Mouse (Mus musculus) frontal cortex, postnatal 36 days (tissue): ENCODE measurements around the gene Med24.

ENCODE experiments used
- DNase-seq, 2 experiments: peaks; one replicate each; pipeline ENCODE4 v3.0.0; 2022; ENCODE audit warnings: low spot score in 2 of 2

The Med24 gene

DNA sequence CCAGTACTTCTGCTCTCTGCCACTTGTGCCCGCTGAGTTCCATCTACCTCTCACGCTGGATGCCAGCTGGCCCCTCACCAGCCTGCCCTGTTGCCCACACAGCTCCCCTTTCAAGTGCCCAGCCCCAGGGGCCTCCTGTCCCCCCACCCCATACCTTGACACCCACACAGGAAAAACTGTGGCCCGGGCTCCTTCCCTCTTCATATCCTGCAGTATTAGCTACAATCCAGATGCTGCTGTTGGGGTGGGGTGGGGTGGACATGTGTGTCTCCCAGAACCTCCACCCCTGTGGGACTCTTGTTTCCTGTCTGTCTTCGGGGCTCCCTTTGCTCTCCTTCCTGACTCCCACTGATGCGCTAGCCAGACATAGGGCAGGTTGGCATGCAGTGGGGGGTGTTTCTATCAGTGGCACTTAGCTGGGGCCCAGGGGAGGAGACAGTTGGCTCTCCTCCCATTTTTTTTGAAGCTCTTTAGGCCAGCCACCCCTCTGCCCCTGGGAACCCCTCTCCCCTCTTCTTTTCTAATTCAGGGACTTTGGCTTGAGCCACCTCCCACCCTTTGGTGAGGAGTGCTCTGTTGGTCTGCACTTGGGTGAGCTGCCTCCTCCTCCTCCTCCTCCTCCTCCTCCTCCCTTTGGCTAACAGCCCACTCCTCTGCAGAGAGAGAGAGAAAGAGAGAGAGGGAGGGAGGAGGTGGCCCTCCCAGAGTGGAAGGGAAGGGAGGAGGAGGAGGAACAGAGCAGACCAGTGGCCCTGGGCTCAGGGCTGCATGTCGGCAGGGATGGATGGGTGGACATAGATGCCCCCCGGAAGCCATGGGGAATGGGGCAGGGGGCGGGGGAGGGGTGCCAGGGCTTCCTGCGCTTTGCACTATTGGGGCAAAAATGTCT lies 36.4 kb upstream of the Med24 start:
- no peak for DNase-seq

DNA sequence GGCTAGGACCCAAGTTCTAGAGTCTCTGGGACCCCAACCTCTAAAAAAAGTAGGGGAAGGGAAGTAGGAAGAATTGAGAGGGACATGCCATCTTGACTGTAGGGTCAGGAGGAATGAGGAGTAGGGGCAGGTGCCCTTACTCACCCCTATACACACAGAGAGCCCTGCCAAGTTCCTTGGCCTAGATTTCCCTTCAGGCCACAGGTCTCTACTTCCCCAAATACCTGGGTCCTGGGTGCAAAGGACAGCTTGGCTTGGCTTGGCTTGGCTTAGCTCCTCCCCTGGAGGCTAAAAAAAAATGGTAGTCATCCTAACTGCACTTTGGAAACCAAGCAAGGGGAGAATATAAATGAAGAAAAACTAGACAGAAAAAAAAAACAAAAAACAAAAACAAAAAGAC lies 35.5 kb upstream of the Med24 start:
- DNase-seq, result no peak

DNA sequence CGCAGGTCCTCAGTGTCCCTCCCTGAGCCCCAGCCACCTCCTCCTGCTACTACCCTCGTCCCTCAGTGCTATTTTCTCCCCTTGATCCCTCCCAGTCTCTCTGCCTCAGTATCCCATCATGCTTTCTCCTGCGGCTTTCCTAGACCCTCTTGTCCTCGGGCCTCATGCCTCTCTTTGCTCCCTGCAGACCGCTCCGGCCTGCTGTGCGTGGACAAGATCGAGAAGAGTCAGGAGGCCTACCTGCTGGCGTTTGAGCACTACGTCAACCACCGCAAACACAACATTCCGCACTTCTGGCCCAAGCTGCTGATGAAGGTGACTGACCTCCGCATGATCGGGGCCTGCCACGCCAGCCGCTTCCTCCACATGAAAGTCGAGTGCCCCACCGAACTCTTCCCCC lies 34.9 kb upstream of the Med24 start:
- no peak for DNase-seq

DNA sequence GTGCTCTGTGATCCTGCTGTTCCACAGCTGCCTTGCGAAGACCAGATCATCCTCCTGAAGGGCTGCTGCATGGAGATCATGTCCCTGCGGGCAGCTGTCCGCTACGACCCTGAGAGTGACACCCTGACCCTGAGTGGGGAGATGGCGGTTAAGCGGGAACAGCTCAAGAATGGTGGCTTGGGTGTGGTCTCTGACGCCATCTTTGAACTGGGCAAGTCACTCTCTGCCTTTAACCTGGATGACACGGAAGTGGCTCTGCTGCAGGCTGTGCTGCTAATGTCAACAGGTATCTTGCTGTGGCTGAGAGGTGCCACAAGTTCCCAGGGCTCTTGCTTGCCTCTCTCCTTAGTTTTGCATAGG lies 34.2 kb upstream of the Med24 start:
- no peak for DNase-seq

DNA sequence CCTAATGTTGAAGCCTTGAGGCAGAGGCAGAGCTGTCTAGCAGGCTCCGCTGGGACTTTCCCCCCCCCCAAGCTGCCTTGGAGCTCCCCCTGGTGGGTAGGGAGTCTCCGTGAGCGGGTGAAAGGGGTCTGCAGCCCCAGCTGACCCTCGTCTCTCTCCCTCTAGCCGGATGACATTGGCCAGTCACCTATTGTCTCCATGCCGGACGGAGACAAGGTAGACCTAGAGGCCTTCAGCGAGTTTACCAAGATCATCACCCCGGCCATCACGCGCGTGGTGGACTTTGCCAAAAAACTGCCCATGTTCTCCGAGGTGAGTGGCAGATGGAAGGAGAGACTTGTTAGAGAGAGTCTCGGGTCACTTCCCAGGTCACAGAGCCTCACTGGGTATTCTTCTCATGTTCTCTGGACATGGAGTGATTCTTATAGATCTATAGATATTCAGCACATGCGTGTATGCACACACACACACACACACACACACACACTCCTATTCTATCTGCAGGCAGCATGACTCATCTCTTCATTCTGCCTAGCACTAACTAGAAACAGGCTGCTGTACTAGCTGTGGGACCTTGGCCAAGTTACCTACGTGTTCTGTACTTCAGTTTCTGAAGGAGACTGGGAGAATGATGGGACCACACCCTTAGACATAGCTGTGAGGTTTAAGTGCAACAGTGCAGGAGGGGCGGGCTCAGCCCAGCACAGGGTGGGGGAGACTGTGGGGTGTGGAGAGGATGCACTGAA lies 33.7 kb upstream of the Med24 start:
- DNase-seq, result no peak

DNA sequence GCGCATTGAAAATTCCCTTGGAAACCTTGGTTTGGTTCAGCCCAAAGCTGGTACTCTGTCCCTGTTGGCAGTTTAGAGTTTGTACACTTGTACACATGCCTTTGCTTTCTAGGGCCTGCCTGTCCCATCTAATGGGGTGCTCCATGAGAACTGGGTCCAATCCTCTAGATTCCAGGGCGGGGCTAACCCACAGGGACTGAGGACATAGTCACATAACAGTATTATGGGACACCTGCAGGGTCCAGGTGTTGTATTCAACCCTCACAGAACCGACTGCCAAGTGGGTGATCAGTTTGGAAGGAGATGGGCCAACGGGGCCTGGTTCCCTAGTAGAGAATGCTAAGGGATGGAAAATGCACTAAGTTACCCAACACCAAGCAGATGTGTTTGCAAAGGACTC lies 32.7 kb upstream of the Med24 start:
- DNase-seq, result no peak

DNA sequence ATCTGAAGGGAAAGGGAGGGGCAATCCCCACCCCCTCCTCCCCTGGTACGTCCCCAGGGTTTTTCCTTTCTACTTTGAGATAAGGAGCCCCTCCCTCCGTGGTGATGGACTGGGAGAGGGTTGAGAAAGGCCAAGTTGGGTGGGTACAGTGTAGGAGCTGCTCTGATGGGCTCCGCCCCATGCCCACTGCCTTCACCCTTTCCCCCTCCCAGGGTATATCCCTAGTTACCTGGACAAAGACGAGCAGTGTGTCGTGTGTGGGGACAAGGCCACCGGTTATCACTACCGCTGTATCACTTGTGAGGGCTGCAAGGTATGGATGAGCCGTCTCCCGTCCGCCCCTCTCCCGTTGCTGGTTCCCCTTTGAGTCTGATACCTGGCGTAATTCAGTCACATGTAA lies 27.5 kb upstream of the Med24 start:
- no peak for DNase-seq

DNA sequence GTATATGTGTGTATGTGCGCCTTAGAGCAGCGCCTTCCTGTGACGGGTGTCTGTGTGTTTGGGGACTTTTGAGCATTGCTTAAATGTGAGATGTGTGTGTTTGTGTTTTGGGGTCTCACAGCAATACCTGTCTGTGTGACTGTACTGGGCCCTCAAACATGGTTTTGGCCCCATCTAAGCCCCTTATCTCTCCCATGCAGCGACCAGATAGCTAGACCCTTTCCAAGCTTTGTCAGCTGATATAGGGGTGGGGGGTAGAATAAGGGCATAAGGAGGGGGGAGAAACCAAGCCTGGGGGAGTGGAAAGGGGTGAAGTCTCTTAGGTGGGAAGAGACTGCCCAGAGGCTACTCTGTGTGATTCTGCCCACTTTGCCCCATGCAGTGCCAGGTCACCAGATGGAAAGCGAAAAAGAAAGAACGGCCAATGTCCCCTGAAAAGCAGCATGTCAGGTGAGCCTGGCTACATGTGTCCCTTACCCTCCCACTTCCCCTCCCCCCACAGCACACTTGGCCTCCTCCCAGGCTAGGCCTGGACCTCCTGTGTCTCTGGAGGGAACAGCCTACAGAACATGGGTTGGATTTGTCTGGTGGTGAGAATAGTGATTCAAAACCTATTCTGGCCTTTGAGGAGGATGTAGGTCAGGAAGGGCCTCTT lies 26.6 kb upstream of the Med24 start:
- DNase-seq, result no peak

DNA sequence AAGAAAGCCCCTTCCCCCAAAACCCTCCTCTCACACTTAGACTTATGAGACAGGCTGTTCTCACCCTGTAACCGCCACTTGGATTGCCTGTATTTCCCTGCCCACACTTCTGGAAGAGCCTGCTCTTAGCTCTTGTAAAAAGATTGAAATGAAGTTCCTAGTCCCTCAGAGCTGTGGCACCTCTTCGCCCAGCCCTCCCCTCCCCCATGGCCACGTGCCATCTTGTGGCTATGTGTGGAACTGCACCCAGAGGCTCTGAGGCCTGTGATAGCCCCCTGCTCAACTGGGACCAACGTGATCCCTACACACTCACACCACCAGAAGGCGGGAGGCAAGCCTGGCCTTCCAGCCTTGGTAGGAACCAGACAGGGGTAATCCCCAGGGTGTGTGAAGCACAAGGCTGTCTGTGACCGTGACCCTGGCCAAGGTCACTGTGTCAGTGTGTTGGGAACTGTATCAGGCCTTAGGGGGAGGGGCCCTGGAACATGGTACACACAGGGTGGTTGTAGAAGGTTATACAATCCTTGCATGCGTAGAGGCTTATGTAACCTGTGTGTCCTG lies 25.5 kb upstream of the Med24 start:
- peak in 1 of 2 experiments; percentile 67 for DNase-seq

DNA sequence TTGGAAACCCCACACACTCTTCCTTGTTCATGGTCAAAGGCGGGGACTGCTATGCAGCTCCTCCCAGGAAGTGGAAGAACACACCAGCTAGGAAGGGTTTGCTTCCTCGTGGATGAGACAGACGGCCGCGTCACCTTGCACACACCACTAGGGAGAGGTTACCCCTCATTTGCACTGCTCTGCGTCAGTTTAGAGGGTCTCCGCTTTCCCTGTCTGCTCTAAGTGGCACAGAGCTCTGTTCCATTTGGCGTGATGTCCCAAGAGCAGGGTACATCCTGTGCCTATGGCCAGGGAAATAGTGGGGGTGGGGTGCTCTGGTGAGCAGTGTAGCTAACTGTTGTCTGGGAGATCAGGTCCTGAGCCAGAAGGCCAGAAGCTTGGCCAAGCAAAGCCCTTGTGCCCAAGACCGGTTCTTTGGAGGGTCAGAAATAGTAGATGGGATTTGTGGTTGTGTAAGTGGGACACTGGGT lies 25.0 kb upstream of the Med24 start:
- peak in 1 of 2 experiments; percentile 48 for DNase-seq

DNA sequence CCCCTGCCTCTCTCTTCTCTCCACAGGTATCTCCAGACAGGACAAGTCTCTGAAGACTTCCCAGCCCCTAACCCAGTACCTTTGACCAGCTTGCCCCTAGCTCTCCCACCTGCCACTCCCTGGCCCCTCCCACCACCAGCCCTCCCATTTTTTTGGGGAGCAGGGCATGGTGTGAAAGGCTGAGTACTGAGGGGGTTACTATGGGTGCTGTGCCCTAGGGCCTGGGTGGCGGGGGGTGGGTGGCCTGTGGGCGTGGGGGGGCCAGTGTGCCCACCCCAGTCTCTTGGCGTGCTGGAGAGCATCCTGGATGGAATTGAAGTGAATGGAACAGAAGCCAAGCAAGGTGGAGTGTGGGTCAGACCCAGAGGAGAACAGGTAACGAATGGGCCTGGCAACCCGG lies 24.0 kb upstream of the Med24 start:
- DNase-seq, result no peak

DNA sequence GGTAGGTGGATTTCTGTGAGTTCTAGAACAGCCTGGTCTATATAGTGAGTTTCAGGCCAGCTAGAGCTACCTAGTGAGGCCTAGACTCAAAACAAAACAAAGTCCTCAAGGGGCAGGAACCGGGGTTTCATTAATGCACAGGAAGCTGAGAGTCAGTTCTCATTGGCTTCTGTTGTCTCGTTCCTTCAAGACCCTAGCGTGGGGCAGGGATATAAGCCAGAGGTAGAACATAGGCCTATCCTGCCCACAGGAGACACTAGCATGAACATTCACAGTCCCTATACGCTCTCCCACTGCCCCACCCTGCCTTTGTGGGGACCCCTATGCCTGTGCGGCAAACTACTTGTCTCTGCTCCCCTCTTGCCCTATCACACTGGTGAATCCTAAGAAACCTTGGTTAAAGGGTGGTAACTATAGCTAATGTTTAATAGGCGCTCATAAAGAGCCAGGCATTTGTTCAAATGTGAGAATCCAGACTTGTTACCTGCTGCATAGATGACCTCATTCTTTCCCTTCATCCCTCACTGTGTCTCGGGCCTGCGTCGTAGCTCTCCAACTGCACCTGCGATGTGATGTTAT lies 23.4 kb upstream of the Med24 start:
- DNase-seq, result no peak

DNA sequence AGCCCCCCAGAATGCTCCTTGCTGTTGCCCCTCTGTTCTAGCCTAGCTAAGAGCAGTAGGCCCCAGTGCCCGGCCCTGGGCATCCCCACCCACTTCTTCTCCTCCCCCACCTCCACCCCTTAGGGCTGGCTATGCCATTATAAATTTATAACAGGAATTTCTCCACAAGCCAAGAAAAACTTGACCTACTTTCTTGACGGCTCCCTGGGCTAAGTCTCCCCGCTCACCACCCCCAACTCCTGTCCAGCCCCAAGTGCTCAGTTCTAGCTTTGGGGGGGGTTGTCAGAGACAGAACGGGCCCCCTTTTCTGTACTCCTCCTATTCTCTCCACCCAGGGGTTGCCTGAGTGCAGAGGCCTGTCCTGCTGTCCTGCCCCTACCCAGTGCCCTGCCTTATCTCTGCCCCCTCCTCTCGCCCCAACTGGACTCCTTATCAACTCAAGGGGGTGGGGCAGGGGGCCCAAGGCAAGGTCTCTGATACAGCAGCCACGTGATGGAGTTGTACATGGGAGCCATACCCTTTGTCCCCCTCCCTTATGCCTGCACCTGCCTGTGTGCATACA lies 22.1 kb upstream of the Med24 start:
- DNase-seq, result no peak

DNA sequence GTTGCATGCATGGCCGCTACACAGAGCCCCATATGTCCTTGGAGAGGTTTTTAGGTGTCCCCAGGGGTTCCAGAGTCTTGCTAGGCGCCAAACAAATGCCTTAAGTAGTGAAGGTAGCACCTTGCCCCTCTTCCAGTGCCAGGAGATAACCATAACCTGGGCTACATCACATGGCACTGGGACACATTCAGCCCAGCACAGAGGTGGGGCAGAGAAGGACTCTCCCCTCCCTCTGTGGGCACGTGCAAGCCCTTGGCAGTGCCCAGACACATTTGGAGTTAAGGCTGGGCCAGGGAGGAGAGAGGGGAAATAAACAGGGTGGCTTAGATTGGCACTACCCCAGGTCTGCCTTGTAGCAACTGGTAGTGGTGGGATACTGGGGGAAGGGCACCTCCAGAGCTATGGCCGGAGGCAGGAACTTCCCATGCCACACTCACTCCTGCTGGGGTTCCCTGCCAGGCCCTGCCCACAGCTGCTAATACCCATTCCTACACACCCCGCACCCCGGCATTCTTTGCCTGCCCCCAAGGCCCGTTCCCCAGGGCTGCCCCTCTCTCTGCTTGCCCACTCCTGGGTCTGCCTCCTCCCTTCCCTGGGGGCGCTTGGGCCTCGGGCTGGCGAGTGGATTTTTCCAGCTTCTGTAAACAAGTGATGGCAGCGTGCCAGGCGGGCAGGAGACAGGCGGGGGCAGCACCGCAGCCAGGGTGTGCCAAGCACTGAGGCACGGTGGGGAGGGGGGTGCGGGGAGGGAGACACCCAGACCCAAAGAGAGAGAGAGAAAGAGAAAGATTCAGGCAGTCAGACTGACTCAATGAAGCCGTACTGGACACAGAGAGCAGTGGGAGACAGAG lies 21.3 kb upstream of the Med24 start:
- peak; percentile 75 to 83 for DNase-seq

DNA sequence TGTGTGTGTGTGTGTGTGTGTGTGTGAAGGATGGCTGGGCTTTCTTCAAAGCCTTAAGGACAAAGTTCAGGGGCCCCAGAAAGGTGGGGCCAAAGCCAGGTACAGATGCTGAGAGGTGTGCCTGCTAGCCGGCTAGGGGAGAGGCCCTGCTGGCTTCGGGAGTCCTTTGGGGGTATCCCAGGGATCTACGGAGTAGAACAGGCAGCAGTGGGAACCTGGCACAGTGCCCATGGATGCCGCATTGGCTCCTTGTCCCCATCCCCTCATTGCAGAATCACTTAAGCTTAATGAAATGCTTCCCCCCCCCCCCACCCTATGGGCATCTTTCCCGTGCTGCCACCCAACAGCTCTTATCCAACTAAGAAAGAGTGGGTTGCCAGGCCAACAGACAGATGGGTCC lies 20.5 kb upstream of the Med24 start:
- peak in 1 of 2 experiments; percentile 29 for DNase-seq

DNA sequence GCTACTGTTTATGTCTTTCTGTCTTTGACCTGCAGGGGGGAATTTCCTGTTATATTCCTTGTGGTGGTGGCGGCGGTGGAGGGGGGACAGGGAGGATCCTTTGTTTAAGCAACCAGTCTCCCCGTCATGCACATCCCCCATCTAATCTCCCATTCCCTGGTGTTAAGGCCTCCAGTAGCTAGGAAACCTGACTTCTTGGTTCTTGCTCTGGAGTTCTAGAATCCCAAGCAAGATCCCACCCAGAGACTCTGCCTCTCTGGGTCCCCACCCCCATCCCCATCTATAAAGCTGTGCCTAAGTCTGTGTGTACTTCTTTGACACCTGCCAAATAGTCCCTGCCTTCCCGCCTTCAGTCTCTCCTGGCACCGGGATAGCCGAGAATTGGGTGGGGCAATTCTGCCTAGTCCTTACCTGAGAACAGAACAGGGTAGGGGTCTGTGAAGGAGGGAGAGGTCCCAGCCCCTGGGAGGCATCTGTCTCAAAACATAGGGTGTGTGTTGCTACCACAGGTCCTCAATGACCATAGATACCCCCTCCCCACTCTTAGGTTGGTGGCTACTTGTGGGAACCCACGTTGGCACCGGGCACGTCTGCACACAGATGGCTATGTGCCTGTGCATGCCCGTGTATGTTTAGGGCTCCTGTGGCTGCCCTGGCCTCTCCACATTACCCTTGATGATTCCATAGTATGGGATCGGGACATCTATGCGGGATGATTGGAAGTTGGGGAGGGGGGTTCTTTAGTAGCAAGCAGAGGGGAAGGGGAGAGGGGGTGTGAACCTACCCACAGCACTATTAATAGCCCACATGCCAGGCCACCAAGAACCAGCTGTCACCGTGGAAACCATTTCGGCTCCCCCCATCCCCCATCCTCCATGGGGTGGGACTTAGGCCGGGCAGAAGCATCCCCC lies 19.5 kb upstream of the Med24 start:
- peak in 1 of 2 experiments; percentile 23 for DNase-seq

DNA sequence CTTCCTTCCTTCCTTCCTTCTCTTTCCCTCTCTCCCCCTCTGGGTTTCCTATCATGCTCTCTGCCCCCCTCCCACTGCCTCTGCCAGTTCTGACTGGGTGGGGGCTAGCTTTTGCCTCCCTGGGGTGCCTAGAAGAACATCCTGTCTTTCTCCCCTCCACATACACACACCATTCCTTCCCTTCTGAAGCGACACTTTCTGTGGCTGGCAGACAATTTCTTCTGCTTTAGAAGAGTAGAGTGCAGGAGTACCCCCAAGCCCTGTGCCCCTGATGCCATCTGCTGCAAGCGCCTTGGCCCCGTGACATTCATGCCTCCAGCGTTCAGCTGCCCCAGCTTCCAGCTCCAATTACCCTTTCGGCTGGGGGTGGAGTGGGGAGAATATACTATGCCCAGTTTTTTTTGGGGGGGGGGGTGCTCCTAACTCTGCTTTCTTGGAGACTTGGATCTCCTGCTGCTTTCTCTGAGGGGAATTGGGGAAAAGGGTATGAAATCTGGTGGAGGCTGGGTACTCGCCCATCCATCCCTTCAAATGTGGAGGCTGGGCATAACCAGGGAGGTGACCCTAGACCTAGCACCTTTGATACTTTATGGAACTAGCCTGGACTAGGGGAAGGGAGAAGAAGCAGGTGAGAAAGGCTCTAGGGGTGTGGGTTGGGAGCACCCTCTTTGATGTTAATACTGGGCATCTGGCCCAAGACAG lies 18.7 kb upstream of the Med24 start:
- DNase-seq, result peak in 1 of 2 experiments; percentile 30

DNA sequence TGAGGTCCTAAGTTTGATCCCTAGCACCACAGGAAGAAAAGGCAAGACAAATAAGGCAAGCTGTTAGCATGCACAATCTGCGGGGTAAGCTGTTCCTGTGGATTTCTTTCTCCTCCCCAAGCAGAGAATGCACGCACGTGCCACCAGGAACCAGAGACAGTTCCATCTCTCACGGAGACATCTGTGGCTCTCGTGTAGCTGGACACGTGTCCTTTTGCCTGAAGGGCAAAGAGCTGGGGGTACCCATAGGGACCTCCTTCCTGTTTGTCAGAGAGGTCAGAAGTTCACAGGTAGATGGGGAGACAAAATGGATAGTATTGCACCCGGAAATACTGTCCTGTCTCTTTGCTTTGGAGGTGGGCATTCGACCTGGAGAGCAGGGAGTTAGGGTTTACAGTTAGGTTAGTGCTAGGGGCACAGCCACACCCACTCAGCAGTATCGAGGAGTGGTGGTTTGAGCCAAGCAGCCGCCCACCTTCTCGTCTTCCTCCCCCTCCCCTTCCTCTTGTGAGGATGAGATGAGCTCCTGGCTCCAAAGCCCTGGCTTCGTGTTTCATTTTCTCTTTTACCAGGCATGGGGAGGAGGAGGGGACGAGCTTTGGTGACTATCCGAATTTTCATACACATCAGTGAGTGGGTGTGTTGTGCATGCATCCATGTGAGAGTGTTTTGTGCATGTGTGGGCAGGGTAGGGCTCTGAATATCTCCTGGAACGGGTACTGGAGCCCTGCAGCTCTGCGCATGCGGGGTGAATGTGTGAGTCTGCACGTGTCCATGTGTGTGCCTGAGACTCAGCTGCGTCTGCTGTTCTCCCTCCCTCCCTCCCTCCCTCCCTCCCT lies 17.8 kb upstream of the Med24 start:
- peak; percentile 92 to 96 for DNase-seq
